Mouse (Mus musculus) myocyte (in vitro differentiated cells): ENCODE results near the gene Cend1.
A peak's percentile ranks its signal among the peaks of the same experiment; 100 is the strongest.

Experiments
- CEBPB ChIP-seq: IDR thresholded peaks from 2 replicates; pipeline ENCODE4 v1.6.1; 2011; ENCODE audit warnings: mild to moderate bottlenecking, moderate library complexity; ENCODE audit not compliant: poor library complexity, insufficient read depth, severe bottlenecking
- E2F4 ChIP-seq: IDR thresholded peaks from one replicate; pipeline ENCODE4 v1.6.1; 2011; ENCODE audit warnings: mild to moderate bottlenecking, control low read depth, moderate library complexity; ENCODE audit not compliant: insufficient read depth
- MYOD1 ChIP-seq, 3 experiments: IDR thresholded peaks; one replicate each; pipeline ENCODE4 v1.6.1; 2011; ENCODE audit warnings: control low read depth in 2 of 3, low read depth in 2 of 3, mild to moderate bottlenecking in 2 of 3, moderate library complexity in 1 of 3; ENCODE audit not compliant: insufficient read length in 2 of 3, control insufficient read depth in 1 of 3
- POLR2A ChIP-seq: IDR thresholded peaks from one replicate; pipeline ENCODE4 v1.6.1; 2011; ENCODE audit warnings: low read depth, mild to moderate bottlenecking, control low read depth, moderate library complexity; ENCODE audit not compliant: insufficient read length
- TCF12 ChIP-seq: IDR thresholded peaks from one replicate; pipeline ENCODE4 v1.6.1; 2011; ENCODE audit warnings: mild to moderate bottlenecking, control low read depth; ENCODE audit not compliant: poor library complexity, insufficient read depth, severe bottlenecking
- USF1 ChIP-seq: IDR thresholded peaks from one replicate; pipeline ENCODE4 v1.6.1; 2011; ENCODE audit warnings: low read depth, mild to moderate bottlenecking, control low read depth, moderate library complexity

DNA sequence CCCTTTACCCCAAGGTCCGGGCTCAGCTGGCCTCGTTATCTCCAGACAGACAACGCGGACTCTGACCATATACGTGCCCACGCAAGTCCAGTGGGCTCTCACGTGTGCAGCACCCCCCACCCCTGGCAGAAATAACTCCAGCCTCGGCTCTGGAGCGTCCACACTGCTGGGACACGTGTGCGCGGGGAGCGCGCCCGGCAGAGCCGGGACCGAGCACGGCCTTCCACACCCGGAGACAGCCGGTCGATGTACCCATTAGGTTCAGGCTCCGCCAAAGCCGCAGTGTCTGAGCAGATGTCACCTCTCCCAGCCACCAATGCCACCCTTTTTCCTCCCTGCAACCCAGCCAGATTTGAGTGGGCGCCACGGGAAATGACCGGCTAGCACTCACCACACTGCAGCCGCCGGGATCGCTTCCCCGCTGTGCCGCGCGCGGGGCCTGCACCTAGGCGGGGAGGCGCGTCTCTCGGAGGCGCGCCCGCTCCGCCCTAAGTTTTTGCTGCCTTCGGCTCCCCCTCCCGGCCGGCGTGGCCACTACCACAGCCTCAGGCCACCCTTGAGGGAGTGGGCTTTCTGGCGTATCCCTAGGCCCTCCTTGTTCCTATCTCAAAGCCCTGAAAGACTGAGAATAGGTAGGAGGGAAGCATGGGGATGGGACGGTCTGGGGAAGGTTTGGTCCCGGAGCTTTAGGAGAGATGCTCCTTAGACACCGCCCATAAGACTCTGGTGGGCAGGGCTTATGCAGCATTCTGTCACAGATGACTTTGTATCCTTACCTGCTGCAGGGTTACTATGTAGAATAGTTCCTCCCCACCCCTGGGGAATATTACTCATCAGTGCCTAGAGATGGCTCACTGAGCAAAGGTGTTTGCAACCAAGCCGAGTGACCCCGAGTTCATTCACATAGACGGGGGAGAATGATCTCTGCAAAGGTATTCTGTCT lies 8.2 kb upstream of the Cend1 start, which contains the start of gene Slc25a22:
- TF ChIP-seq TCF12 (no peak), E2F4 (peak; percentile 18), POLR2A (peak; percentile 78), USF1 (no peak), MYOD1 (IDR thresholded peaks at IDR 0.05; ENCODE audit: control insufficient read depth in 1 of 3, insufficient read length in 2 of 3, low read depth in 2 of 3) (peak in 1 of 3 experiments; percentile 1), CEBPB (no peak)
